Mouse (Mus musculus) retina, postnatal 7 days (tissue): Measurements from ENCODE around the gene Plxnc1.
A peak's percentile ranks its signal among the peaks of the same experiment; 100 is the strongest.

ENCODE experiments used
- DNase-seq: peaks from one replicate; pipeline ENCODE4 v3.0.0-alpha.2; 2012; ENCODE audit warnings: low read depth, low spot score

Plxnc1 gene

DNA sequence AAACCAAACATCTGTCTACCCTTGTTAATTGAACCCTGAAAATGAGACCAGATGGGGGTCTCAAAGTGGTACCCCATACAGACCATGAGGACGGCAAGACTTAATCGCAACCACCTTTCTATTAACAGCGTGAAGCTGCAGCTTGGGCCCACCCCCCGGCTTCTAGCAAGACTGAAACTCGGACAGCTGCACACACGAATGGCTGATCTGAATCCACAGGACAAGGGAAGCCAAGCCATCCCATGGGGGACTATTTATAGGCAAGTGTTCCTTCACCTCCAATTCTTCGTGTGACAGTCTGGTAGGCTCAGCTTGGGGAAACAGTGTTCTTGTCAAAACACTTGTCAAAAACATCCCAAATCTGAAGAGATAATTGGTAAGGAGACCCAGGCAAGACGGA lies 24.1 kb downstream of the Plxnc1 start:
- no peak for DNase-seq

DNA sequence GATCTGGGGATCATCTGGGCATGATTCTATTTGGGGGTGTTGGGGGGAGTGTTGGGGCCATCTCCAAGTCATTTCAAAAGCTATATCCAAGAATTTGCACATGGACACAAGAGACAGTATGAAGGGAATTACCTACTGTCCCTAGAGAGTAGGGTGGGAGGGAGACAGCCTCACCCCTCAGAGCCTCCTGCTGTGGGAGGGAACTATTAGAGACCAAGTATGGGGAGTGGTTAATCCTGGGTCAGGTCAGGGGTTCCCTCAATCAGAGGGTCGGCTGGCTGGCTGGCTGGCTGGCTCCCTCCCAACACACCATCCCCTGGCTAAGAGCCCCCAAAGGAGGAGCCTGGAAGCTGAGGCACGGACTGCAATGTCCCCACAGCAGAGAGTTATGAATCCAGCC lies 24.7 kb downstream of the Plxnc1 start:
- DNase-seq: no peak

DNA sequence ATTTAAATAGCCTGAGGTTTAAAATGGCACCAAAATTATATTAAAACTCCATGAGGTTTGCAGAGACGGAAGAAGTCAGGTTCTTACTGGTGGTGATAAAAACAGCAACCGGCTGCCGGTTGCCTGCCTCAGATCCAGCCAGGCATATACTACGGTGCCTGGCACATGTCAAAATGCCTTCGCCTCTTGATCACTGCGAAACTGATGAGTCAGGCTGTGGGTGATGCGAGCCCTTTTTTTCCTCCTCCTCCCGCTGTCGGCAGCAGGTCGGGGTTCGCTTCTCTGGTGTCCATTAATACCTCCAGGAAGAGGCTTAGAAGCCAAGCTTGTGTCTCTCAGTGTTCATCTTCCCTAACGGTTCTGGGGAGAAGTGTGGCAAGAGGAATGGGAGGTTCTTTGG lies 25.1 kb downstream of the Plxnc1 start:
- DNase-seq: no peak

DNA sequence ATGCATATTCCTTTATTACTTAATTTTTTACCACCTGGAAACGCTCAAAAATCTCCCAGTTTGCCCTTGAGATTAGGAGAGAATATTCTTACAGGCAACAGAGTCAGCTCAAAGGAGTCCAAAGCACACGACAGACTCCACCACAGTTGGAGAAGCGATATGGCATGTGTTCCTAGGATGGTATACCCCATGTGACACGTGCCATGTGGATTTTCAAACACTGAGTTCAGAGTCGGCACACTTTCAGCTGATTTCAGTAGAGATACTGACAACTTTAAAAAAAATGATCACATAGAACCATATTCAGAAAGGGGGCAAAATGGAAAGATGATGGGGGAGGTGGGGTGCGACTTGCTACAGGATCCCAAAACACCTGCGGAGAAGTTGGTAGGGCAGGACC lies 26.0 kb downstream of the Plxnc1 start:
- no peak for DNase-seq

DNA sequence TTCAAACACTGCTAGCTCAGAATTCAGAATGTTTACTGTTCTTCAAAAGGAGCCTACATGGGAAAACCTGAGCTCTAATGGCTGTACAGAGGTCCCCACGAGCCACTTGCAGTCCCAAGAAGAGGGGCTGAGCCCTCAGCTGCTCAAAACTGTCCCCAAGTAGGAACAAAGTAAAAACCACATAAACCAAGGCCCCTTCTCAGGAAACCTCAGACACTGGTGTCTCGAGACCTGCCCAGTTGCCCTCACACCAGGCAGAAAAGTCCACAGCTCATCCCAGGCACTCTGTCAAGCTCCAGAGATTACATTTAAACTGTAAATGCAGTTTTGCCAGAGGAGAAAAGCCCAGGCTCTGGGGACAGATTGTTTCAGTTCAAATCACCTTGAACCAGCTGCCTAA lies 26.6 kb downstream of the Plxnc1 start:
- DNase-seq: no peak

DNA sequence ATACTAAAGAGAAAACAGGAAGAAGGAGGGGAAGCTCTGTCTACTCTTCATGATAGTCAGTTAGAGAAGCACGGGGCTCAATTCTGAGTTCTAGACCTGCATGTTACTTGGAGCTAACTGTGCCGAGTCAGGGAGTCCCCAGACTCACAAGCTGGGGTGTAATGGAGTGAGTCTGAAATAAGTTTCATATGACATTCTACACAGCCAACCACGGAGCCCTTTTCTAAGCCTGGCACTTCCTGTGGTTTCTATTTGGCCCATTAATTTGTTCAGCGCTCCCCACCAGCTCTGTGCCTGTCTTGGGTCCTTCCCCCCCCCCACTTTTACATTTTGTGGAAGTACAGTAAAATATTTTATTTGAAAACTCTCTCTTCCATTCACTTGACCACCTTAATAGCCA lies 27.3 kb downstream of the Plxnc1 start:
- no peak for DNase-seq

DNA sequence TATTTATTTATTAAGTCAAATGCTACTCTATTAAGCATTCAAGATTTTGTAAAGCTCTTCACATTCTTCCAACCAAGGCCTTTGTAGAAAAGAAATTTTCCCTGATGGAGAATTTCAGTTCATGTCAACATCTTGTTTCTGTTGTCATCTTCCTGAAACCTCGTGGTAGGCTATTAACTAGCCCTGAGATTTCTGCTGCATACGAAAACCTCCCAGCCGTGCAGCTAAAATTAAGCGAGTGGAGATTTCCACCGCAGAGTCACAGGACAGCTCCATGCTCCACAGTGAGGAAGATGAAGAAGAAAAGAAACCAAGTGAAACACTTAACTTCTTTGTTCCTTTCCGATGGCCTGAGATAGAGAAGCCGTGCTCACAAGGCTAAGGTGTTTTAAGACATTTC lies 28.0 kb downstream of the Plxnc1 start:
- DNase-seq: no peak

DNA sequence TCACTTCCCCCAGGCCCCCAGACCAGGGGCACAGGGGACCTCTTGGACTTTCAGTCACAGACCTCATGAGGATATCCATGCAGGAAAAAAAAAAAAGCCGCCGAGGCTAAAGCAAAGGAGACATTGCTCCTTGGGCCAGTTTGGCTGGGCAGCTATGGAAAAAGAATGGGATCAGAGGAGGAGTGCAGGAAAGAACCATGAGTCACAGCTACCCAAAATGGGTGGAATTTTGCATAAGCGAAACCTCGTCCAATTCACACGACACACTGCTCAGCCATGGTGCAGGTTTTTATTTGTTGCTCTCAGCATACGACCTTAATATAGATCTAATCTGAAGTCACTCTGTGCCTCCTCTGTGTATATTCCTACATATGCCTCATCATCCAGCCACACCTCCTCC lies 28.9 kb downstream of the Plxnc1 start:
- DNase-seq: no peak

DNA sequence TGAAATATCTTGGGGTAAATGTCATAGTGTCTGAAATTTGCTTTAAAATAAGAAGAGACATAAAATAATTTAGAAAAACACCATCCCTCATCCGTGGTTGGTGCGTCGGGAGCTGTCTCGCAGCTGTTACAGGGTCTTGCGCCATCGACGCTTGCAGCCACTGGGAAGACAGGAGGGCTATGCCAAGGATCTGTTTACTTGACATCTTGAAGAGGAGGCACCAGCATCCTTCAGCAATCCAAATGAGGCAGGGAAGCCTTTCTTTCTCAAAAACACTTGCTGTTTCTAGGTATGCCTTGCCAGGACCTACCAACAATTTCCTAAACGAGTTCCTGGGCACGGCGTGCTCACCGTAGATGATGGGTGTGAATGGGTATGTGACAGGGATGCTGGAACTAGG lies 30.6 kb downstream of the Plxnc1 start:
- DNase-seq: no peak

DNA sequence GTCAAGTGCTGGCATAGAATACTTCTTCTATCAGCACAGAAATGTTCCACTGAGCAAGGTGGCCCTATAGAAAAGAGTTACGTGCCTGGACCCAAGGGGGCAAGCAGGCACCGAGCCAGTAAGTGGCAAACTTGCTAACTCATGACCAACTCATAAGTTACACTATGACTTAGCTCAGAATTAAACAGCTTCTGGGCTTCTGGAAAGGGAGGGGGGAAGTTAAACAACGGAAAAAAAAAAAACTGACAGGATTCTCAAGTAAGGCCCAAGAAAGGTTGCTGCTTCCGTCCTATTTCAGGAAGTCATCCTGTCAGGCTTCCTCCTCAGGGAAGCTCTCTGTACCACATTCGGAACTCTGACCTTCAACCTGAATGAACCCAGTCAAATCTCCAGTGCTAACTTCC lies 31.3 kb downstream of the Plxnc1 start:
- no peak for DNase-seq

DNA sequence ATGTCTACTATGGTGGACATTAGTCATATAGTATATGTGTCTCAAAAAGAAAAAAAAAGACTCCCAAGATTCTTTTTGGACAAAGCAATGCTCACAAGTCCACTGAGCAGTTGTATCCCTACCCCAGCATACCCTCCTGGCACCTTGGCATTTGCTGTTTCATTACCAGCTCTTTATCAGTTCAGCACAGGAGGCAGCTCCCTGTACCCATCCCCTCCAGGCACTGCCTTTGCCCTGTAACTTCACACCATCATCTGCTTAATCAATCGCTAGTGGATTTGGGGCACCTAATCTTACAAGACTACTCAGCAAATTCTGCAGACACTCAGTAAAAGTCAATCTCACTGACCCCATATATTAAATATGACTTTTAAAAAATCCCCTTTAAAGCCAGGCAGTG lies 32.1 kb downstream of the Plxnc1 start:
- no peak for DNase-seq

DNA sequence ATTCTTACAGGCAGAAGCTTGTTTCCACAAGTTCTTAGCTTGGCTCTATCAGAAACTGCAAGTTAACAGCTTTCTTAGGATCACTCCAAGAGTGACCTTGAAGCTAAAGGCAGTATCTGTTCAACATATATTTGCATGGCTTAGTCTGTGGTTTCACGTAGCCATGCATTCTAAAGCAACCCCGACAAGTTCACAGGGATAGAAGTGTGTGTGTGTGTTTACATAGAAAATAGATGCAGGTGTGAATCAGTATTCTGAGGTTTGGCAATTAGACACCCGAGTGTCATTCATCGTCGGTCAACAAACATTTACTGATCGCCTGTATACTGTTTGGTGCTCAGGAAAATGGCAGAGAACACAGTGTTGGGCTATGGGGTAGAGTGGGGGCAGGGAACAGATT lies 33.5 kb downstream of the Plxnc1 start:
- DNase-seq: no peak

DNA sequence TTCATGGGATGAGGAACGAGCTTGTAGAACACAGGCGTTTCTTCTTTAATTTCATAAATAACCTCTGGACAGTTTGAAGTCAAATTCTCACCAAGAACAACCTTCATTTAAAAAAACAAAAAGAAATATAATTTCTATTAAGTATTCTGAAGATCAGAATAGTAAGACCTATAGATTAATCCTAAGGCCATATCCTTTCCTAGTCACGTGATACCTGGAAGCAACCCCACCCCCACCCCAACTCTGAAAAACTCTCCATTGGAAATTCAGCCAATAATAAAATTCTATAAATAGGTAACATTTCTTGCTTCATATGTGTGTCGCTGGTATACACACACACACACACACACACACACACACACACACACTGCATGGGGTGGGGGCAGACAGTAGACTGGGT lies 34.1 kb downstream of the Plxnc1 start:
- DNase-seq: no peak

DNA sequence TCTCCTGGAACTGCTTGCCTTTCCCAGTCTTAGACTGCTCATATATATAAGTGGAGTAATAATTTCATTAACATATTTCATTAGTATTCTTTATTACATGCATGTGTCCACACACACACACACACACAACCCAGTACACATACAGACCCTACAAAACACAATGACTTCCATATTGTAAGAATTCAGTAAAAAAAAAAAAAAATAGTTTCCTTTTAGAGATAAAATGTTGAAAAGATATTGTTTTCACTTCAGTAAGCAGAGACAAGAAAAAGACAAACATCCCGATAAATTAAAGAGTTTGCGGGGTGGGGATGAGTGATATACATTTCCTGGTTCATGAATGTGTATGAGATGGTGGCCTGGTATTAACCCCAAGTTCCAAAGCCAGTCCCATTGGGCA lies 34.8 kb downstream of the Plxnc1 start:
- DNase-seq: no peak

DNA sequence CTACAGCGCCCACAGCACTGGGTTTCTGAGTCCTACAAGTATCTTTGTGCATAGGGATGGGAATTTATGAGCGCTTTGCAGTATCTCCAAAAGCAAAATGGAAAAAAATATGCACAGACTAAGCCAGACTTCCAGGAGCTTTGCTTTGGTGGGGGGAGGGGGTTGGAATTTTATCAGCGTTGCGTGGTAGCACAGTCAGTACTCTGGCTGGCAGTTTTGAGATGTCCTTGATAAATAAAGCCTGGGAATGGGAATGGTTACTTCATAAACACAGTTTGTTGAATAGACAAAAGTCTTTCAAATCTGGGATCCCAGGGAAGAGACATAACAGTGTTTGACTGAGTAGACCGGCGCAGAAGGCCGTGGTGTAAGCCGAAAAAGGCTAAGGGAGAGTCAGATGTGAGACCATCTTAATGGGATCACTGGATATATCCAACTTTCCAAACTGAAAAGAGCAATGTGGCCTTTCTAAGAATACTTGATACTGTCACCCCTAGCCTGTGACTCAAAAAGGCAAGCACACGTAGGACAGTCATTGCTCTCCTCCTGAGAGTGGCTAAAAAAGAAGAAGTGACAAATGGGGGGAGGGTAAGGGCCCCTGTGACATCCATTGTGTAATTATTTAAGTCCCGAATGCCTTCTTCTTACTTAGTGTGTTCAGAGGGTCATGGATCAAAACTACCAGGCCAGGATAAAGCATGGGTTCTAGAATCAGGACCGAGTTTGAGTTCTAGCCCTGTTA lies 35.5 kb downstream of the Plxnc1 start:
- DNase-seq: no peak

DNA sequence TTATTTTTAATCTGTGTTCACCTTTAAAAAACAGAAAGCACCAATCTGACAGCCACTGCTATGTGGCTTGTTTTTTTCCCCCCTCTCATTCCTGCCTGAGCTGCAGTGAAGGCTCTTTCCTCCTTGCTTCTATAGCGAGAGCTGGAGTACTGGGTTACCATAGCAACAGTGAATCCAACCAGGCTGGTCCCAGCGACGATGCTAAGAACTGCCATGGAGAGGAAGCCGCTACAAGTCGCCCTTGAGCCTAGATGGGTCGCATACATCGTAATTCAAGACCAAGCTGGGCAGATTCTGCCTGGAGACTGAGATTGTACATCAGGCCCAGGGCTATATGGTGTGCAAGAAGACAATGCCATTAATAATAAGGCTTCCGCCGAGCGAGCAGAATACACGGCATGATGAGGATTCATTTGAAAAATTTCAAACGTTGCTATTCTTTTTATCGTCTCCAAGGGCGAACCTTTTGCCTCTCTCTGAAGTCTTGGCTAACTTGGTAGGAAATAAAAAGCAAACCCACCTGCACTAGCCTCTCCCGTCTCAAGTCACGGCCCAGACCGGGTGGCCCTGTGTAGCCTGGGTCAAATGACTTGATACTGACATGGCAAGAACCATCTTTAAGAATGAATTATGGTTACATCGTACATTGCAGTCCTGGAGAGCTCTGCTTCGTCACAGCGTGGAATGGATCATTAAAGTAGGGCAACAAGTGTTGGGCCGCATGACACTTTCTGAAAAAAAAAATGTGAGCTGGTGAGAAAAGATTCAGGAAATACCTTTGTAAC lies 38.8 kb downstream of the Plxnc1 start:
- DNase-seq: peak; percentile 24

DNA sequence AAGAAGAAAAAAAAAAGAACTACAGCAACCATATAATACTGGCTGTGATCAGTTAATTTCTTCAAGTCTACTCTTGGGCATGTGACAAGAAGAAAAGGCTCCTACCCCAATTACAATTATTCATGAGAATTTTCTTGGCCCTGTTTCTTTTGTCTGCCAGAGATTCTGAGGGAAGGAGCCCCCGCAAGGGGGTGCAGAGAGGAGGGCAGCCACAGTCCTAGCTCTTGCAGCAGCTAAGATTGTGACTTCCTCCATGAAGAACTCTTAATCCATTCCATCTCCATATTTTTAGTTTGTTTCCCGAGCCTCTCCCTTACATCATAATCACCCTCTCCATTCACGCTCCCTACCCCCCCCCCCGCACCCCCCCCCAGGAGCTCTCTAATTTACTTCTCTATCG lies 39.4 kb downstream of the Plxnc1 start:
- no peak for DNase-seq

DNA sequence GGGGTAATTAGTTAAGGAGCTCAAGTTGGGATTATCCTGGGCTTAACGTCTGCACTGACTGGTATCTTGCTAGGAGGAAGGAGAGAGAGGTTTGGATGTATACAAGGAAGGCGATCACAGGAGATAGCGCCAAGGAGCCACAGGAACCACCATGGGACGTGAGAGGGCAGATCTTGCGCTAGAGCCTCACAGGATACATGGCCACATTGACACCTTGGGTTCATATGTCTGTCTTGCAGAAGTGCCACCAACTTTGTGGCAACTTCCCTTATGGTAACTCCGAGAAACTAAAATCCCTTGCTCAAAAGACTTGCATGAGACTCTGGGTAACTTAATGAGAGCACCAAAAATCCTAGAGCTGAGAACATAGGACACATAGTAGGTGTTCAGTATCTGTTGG lies 47.7 kb downstream of the Plxnc1 start:
- peak; percentile 50 for DNase-seq

DNA sequence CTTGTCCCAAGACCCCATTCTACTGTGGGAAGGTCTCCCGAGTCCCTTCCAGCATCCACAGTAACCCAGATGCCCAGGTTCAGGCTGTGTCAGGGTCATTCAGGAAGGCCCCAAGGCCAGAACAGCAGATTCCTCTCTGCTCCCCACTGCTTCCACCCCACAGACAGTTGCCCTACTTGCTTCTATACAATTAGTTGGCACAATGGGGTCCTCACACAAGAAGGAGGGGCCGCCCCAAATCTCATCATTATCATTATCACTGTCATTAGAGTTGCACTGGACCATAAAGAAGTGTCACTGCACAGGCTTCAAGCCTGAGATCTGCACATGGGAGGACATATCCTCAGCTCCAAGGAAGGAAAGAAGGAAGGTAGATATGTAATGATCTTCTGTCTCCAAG lies 48.3 kb downstream of the Plxnc1 start:
- DNase-seq: no peak

DNA sequence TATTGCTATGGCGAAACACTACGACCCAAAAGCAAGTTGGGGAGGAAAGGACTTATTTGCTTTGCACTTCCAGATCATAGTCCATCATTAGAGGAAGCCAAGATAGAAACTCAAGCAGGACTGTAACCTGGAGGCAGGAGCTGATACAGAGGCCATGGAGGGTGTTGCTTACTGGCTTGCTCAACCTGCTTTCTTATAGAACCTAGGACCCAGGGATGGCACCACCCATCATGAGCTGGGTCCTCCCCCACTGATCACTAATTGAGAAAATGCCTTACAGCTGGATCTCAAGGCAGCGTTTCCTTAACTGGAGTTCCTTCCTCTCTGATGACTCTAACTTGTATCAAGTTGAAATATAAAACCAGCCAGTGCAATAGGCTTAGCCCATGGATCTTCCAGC lies 48.8 kb downstream of the Plxnc1 start:
- DNase-seq: no peak

DNA sequence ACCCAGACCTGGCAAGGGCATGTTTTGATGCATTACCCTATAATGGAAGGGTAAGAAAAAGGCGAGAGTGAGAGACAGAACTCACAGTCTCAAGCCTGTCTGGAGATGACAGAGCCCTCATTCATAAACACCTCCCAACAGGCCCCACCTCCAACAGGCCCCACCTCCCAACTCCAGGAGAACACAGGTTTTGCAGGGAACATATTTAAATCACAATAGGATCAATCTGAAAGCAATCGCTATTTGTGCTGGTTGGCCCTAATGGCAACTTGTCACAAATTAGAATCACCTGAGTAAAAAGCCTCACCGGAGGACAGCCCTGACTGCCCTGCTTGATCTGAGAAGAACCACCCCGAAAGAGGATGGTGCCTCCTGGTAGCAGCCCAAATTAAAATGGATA lies 54.9 kb downstream of the Plxnc1 start:
- no peak for DNase-seq

DNA sequence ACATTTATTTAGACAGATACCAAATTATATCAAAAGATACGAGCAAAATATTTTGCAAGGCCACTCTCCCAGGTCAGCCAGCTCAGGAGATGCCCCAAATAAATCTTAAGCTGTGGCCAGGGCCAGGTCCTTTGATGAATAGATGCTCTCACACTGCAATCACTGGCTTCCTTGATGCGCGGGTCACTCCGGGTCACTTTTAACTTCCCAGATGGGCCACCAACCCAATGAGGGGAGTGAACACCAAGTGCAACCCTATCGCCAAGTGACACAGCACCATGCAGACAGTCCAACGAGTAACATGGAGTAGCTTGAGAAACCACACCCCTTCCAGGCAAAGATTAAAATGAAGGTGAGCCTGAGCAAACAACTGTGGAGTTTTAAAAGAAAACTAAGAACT lies 61.4 kb downstream of the Plxnc1 start:
- DNase-seq: no peak

DNA sequence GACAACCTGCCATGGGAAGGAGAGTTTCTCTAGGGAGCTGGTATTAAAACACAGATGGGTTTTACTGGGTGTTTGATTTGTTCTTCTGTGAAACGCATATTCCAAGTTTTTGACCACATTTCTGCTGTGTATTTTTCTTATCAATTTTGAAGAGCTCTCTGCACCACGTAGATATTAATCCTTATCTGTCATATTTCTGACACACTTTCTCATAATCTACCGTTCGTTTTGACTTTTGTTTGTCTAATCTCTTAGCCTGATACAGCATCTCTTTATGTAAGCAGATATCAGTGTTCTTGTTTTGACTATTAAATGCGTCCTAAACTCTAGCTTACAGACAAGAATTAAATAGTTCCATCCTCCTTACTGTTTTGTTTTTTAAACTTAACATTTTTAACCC lies 73.1 kb downstream of the Plxnc1 start:
- no peak for DNase-seq
